In genomic region chr12:55415762-55416161, GRCm38 (mm10) we compare ENCODE assay signal across 22 mouse cellular contexts. TPM values are rescaled to one million over a fixed set of nuclear protein-coding genes. Genes with fewer than 3 reads are reported as not detected.
A peak's percentile ranks its signal among the peaks of the same experiment; 100 is the strongest.
DNase-seq lines count a peak whose midpoint lies in the region; ATAC-seq and TF ChIP-seq lines count a peak whose summit lies in the region.
"Had no signal": no experiment of that assay in that cellular context is flagged by ENCODE, and none has a peak within 500 bp of the region (broad histone marks: within the 10 kb centered on the region; RNA-seq: fewer than 3 reads in every experiment).

No protein-coding gene starts in this region.

- no peak for ATAC-seq in forebrain, embryonic 16.5 days
- ATAC-seq: CD4-positive, CD25-positive, alpha-beta regulatory T cell, adult 4 months; forebrain, postnatal 0 days; inflammation-experienced regulatory T-cells, adult 6 months; Patski had no signal

- H3K36me3 ChIP-seq in liver, adult 2 months (ENCODE audit: control insufficient read depth, insufficient read depth, low read length) = peaks cover 46% of the 10 kb centered on the region
- peaks cover 44% of the 10 kb centered on the region for H3K36me3 ChIP-seq in forebrain, embryonic 16.5 days (ENCODE audit: control insufficient read depth, insufficient read depth)

- TF ChIP-seq POLR2A in liver, adult 2 months (IDR thresholded peaks at IDR 0.05; ENCODE audit: extremely low read depth, insufficient read depth, low read length) = no peak
- TF ChIP-seq POLR2A in bone marrow macrophage, adult 2 months (IDR thresholded peaks at IDR 0.05; ENCODE audit: borderline replicate concordance, low read depth, low read length) = no peak

- WGBS in liver, adult 2 months = 3% methylated on average over 1 of the region's 1 CpGs
- 76% methylated on average over 1 of the region's 1 CpGs for WGBS in forebrain, embryonic 16.5 days

- peak; percentile 40 for DNase-seq in adrenal gland, postnatal 10 days
- DNase-seq in adrenal gland, postnatal 4 days (ENCODE audit: low spot score in 2 of 2) = no peak
- DNase-seq in liver, adult 2 months (ENCODE audit: extremely low read depth, low read depth, low spot score) = peak; percentile 96
- DNase-seq in liver = no peak
- peak; percentile 46 for DNase-seq in kidney, postnatal 10 days
- DNase-seq in left cerebral cortex, postnatal 10 days (ENCODE audit: extremely low spot score in 1 of 2, low spot score in 2 of 2) = no peak
- DNase-seq: cerebellum, adult 11-12 months; cerebellum, postnatal 14 days; forebrain, postnatal 0 days; heart, postnatal 14 days; layer of hippocampus, adult 9-11 months; lung, adult 2 months had no signal

- no peaks in the 10 kb centered on the region for H3K79me2 ChIP-seq in liver, adult 2 months (ENCODE audit: control insufficient read depth, insufficient read depth, low read length)

- peak overlapping the region; percentile 65 for H3K9ac ChIP-seq in liver, adult 2 months (ENCODE audit: low read depth, low read length)
- no peak overlapping the region for H3K9ac ChIP-seq in forebrain, embryonic 16.5 days (replicated peaks; ENCODE audit: low read depth, low read length)
- H3K9ac ChIP-seq: embryonic facial prominence, embryonic 13.5 days; forebrain, postnatal 0 days; heart, embryonic 12.5 days; hindbrain, embryonic 13.5 days; limb, embryonic 12.5 days had no signal

- H3K4me1 ChIP-seq in liver, adult 2 months (ENCODE audit: control insufficient read depth, insufficient read depth, low read length) = peaks cover 25% of the 10 kb centered on the region
- H3K4me1 ChIP-seq in bone marrow macrophage, adult 2 months (ENCODE audit: control insufficient read depth, insufficient read depth, low read length) = peaks cover 18% of the 10 kb centered on the region
- no peaks in the 10 kb centered on the region for H3K4me1 ChIP-seq in forebrain, embryonic 16.5 days (replicated peaks; ENCODE audit: control insufficient read depth, insufficient read depth, low read length)
- H3K4me1 ChIP-seq: embryonic facial prominence, embryonic 13.5 days; heart, embryonic 12.5 days; hindbrain, embryonic 13.5 days; limb, embryonic 12.5 days had no signal

- H3K27ac ChIP-seq in liver, adult 2 months (replicated peaks; ENCODE audit: insufficient read depth, low read depth, low read length) = peak overlapping the region; percentile 99
- peak overlapping the region; percentile 4 for H3K27ac ChIP-seq in bone marrow macrophage, adult 2 months (ENCODE audit: insufficient read depth, low read depth, low read length)
- H3K27ac ChIP-seq in forebrain, embryonic 16.5 days (ENCODE audit: low read length) = no peak overlapping the region
- H3K27ac ChIP-seq: embryonic facial prominence, embryonic 13.5 days; hindbrain, embryonic 13.5 days; limb, embryonic 12.5 days had no signal

- H3K9me3 ChIP-seq in forebrain, embryonic 16.5 days (ENCODE audit: control insufficient read depth, low read length) = 0 out of 2 replicates have a peak, but pooled peaks cover 2% of the 10 kb centered on the region
- H3K9me3 ChIP-seq: embryonic facial prominence, embryonic 13.5 days; heart, embryonic 12.5 days; hindbrain, embryonic 13.5 days; limb, embryonic 12.5 days had no signal

- no peak for TF ChIP-seq CTCF in liver, adult 2 months (IDR thresholded peaks at IDR 0.05; ENCODE audit: low read depth, low read length)
- no peak for TF ChIP-seq CTCF in bone marrow macrophage, adult 2 months (IDR thresholded peaks at IDR 0.05; ENCODE audit: low read depth, low read length)

- no peaks in the 10 kb centered on the region for H3K27me3 ChIP-seq in liver, adult 2 months (ENCODE audit: control insufficient read depth, insufficient read depth, low read length)
- H3K27me3 ChIP-seq in forebrain, embryonic 16.5 days (replicated peaks; ENCODE audit: control insufficient read depth, insufficient read depth, low read length) = no peaks in the 10 kb centered on the region
- H3K27me3 ChIP-seq: embryonic facial prominence, embryonic 13.5 days; heart, embryonic 12.5 days; hindbrain, embryonic 13.5 days; limb, embryonic 12.5 days; Patski had no signal

- H3K4me2 ChIP-seq in forebrain, embryonic 16.5 days (ENCODE audit: low read length) = no peak overlapping the region
- H3K4me2 ChIP-seq: embryonic facial prominence, embryonic 13.5 days; heart, embryonic 12.5 days; hindbrain, embryonic 13.5 days; limb, embryonic 12.5 days; midbrain, embryonic 11.5 days had no signal

- no peak overlapping the region for H3K4me3 ChIP-seq in liver, adult 2 months (ENCODE audit: insufficient read depth, low read depth, low read length)
- no peak overlapping the region for H3K4me3 ChIP-seq in bone marrow macrophage, adult 2 months (ENCODE audit: insufficient read depth, low read length)
- no peak overlapping the region for H3K4me3 ChIP-seq in forebrain, embryonic 16.5 days (replicated peaks; ENCODE audit: low read length)
- H3K4me3 ChIP-seq: embryonic facial prominence, embryonic 13.5 days; heart, embryonic 12.5 days; hindbrain, embryonic 13.5 days; limb, embryonic 12.5 days had no signal

- intact Hi-C loops in left cerebral cortex, postnatal 10 days (cut with DNase I) = no loop called here

RNA-seq across cellular contexts. Expression of gene Psma6, which starts 31.7 kb away (rescaled TPM):
- 100 to 1,000 TPM; 236 to 251 TPM for total RNA-seq in adrenal gland, postnatal 10 days (2021)
- total RNA-seq in adrenal gland, postnatal 4 days (2021) = 100 to 1,000 TPM; 234 to 258 TPM
- 132 and 138 TPM in 2 replicates for total RNA-seq in liver, adult 2 months (2014; rRNA removed)
- polyA plus RNA-seq in liver, adult 2 months (2012; rRNA removed) = 51.5 and 55.1 TPM in 2 replicates
- polyA plus RNA-seq in bone marrow macrophage, adult 2 months (2012; ENCODE audit: insufficient read depth, insufficient read length, missing spikeins) = 140 and 150 TPM in 2 replicates
- 100 to 1,000 TPM; 151 to 158 TPM for total RNA-seq in left cerebral cortex, postnatal 10 days (2021)
- polyA plus RNA-seq in forebrain, embryonic 16.5 days (2015; fragmentation: Nextera tagmentation; extraction: Ambion mirVana) = 434 and 452 TPM in 2 replicates

Comparison
In these comparisons a context has a peak if more than half of its experiments do, and no peak if none do; other contexts are left out.
1. DNase-seq: peak in adrenal gland, postnatal 10 days (single experiment), liver, adult 2 months (single experiment) and kidney, postnatal 10 days (single experiment); none in adrenal gland, postnatal 4 days (0 of 2), liver (single experiment) and left cerebral cortex, postnatal 10 days (0 of 2).